Mouse (Mus musculus) regulatory T cell (primary cell): ENCODE measurements around the gene Hist1h2ak.

Experiments used
- in situ Hi-C: fragments of 300-600 bp; cut with MboI, MseI; formaldehyde crosslinking; loops from one replicate; pipeline ENCODE4 v1.15.1; 2025; ENCODE audit warnings: high pct_unique_total_duplicates

The Hist1h2ak gene

DNA sequence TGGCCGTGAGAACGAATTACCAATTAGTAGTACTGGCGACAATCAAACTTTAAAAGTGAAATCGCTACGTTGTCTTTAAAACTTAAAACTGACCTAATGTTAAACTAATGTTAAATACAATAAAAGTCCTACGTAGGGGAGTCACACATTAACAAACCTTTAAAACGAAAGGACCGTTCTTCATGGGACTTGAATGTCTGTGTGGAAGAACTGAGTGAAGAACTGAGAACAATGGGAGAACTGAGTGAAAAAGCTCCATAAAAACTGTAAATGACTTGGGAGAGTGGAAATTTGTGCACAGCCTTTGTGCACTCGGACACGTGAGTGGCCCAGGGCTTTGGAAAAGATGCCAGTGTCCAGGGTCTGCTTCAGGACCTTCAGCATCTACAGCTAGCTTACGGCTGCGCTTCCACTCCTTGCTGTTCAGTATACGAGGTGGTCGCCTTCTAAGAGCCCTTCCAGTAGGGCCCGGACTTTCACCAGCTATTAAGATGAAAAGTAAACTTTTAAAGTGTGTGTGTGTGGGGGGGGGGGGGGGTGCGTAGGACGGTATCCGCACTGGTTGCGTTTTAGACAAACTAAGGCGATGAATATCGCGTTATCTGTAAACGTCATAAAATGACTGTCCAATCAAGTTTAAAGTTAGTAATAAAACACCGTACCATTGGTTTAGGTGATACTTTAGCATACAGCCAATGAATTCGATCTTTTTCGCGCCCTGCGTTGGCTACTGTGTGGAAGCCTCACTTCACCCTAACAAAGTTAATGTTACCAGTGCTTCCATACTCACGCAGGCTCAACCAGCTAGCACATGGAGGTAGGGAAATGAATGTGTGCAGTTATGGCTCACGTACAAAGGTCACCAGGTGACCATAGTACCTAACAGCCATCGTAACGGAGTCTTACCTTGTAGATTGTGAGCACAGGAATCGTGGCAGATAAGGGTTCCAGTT is 25.5 kb upstream of the Hist1h2ak start:
- in situ Hi-C loops, result loop anchor here (25.0 kb wide), 1 partner anchor 1958 kb away; the partner anchor contains the start of genes Hist1h1c, Hist1h2bb and Hist1h3c

DNA sequence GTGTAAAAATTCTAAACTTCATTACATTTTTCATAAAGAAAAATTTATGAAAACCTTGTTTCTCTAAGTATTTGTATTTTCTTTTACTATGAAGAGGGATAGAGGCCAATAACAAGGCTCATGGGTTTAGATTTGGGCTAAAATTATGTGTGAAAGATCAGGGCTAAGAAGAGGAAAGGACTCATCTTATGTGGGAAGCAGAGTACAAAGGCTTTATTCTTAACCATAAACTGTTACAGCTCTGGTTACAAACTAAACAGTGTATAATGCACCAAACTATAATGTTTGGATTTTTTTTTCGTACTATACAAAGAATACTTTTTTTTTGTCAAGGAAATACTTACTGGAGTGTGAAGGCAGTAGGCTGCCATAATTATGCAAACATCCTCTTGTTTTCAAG is 2.1 kb upstream of the Hist1h2ak start:
- in situ Hi-C loops, result no loop called here

DNA sequence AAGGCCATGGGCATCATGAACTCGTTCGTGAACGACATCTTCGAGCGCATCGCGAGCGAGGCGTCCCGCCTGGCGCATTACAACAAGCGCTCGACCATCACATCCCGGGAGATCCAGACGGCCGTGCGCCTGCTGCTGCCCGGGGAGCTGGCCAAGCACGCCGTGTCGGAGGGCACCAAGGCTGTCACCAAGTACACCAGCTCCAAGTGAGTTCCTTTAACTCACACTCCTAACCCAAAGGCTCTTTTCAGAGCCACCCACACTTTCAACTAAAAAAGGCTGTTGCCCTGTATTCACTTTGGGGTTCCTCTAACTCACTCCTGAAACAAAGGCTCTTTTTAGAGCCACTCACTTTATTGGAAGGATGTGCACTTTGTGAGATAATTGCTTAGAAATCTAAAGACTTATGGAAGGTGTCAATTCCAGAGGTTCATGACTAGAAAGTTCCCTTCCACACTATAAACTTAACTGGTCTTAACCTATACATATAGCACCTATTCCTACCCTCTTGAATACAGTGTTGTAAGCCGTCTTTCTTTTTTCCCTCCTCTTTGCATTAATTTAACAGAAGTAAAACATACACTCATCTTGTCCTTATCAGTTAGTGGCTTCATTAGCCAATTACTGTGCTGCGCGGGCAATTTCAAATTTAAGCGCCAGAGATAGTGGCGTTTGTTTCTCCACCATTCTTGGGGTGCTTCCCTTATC is 821 bp upstream of the Hist1h2ak start:
- in situ Hi-C loops, result loop anchor here (5.0 kb wide), 1 partner anchor 37 kb away; the partner anchor contains the start of genes Hist1h2ai, Hist1h2bl and Hist1h3h

DNA sequence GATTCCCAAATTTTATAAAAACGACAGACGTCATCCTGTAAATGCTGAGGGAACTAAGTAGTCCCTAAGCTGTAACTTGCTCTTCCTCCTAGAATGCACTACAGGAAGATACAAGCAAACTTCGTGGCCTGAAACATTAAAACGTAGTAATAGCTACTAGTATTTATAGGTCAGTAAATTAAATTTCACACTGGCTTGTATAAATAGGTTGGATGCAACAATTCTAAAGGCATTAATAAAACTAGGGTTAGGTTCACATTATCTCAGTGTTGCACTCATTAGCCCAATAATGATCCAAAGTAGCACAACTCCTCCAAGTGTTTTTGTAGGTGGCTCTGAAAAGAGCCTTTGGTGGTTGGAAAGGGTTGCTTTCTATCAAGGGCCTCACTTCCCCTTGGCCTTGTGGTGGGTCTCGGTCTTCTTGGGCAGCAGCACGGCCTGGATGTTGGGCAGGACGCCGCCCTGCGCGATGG is 540 bp downstream of the Hist1h2ak start:
- in situ Hi-C loops, result loop anchor here (5.0 kb wide), 1 partner anchor 36 kb away; the partner anchor contains the start of genes Hist1h2ai, Hist1h2bl and Hist1h3h

DNA sequence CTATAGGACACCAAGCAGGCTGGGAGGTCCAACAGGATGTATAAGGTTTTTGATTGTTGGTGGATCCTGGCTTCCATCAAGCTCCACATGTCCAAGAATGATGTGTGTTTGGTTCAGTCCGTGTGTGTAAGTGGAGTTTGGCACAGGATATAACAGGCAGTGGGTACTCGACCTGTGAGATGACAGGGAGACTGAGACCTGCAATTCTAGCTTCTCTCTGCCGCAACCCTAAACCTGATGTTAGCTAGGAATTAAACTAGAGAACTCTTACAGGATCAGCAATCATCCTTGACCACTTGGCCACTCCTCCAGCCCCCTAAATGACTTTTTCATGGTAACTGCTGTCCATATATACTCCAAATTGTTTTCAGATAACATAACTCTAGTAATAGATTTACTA is 1.3 kb downstream of the Hist1h2ak start:
- in situ Hi-C loops, result loop anchor here (5.0 kb wide), 1 partner anchor 35 kb away; the partner anchor contains the start of genes Hist1h2ai, Hist1h2bl and Hist1h3h

DNA sequence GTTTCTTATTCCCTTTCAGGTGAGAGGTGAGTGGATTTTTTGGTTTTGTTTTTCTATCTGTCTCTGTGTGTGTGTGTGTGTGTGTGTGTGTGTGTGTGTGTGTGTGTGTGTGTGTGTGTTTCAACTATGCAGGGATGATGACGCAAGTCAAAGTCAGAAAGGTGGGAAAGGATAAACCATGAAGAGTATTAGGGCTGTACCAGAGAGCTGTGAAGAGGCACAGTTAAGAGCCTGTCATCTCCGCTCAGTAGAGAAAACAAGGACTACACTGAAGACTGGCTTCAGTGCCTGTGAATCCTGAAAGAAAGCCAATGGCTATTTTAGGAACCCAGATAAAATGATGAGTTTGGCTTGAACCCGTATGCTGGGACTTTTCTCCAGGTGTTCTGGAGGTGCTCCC is 1.8 kb downstream of the Hist1h2ak start:
- in situ Hi-C loops, result loop anchor here (5.0 kb wide), 1 partner anchor 35 kb away; the partner anchor contains the start of genes Hist1h2ai, Hist1h2bl and Hist1h3h

DNA sequence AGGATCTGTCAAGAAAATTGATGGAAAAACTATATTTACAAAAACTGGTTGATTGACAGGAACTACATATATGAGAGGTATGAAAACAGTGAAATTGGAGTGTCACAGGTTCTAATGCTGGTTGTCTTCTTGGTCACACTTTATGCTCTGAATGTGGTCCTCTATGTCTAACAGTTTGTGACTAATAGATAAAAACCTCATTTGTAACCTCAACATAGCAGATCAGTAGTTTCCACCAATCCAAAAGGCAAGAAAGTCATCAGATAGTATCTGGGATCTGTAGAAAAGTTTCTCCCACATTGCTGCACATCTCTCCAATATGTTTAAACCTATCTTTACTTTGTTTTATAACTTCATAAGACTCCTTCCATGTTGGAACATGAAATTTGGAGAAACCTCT is 2.2 kb downstream of the Hist1h2ak start:
- in situ Hi-C loops, result loop anchor here (5.0 kb wide), 1 partner anchor 34 kb away; the partner anchor contains the start of genes Hist1h2ai, Hist1h2bl and Hist1h3h

DNA sequence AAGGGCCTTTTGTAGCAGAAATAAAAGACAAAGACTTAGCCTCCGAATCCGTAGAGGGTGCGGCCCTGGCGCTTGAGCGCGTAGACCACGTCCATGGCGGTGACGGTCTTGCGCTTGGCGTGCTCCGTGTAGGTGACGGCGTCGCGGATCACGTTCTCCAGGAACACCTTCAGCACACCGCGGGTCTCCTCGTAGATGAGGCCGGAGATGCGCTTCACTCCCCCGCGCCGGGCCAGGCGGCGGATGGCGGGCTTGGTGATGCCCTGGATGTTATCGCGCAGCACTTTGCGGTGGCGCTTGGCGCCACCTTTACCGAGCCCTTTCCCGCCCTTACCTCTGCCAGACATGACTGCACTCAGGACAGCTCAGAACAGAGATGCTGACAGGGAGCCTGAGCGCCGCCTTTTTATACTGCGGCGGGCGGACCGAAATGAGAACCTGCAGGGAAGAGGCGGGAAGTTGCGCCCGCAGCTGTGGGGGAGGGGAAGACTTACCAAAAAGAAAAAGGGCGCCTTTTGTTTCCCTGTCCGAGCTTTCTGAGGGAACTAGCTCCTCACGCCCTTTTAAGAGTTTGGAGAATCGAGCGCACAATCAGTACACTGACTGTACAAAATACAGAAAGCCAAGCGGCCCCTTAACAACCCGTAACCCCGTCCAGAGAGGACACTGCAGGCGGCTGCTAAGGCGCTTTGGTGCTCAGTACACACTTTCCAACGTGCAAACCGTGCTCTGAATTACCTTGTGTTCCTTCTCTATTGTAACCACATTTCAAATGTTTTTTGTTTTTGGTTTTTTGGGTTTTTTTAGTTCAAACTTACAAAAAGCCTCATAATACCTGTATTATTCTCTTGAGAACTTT is 3.2 kb downstream of the Hist1h2ak start, which contains the start of gene Hist1h4k:
Gene Hist1h4k (minus strand): TSS at position 347 of the 859 bp plus-strand sequence.
- in situ Hi-C loops, result loop anchor here (5.0 kb wide), 1 partner anchor 33 kb away; the partner anchor contains the start of genes Hist1h2ai, Hist1h2bl and Hist1h3h

DNA sequence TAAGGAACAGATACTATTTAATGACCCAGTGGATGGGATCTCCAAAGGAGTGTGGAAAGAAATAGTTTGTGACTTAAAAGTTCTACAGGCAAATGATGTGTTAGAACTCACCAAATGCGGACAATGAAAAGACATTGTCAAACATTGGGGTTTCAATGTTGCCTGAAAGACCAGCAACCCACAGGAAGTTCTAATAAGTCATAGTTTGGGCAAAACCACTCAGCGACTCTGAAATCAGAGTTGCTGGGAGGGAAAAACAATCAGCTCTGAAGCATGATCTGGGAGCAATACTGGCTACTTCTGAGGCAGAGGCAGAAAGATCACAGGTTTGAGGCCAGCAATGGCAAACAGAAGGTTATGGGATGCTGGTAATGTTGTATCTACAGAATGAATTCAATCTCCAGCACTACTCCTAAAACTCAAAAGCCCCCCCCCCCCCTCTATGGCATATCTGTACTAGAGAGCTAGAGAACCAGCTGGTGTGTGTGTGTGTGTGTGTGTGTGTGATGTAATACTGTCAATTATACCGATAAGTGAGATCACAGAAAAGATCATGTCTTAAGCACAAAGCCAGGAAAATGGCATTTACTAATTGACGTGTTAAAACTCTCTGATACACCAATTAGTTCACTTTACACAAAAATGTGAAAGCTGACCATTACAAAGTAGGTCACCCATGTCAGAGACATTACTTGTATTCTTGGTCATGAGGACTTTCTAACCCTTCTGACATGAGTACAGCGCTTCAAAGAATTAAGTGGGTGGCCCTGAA is 4.1 kb downstream of the Hist1h2ak start:
- in situ Hi-C loops, result loop anchor here (5.0 kb wide), 1 partner anchor 32 kb away; the partner anchor contains the start of genes Hist1h2ai, Hist1h2bl and Hist1h3h

DNA sequence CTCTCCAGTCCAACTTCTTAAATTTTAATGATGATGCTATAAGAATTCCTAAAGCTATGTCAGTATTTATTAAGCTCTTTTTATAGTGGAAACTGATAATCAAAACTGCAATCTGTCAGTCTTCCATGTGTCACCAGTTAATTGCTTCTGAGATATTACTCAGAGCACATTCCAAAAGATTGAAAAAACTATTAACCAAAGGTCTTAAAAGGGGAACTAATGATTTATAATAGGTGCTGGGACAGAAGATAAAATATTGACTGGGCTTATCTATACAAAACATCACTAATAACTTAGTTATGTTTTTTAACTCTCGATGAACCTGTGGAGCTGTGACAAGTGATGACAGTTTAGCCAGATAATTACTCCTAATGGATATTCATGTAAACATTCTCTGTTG is 8.6 kb downstream of the Hist1h2ak start:
- in situ Hi-C loops, result no loop called here

DNA sequence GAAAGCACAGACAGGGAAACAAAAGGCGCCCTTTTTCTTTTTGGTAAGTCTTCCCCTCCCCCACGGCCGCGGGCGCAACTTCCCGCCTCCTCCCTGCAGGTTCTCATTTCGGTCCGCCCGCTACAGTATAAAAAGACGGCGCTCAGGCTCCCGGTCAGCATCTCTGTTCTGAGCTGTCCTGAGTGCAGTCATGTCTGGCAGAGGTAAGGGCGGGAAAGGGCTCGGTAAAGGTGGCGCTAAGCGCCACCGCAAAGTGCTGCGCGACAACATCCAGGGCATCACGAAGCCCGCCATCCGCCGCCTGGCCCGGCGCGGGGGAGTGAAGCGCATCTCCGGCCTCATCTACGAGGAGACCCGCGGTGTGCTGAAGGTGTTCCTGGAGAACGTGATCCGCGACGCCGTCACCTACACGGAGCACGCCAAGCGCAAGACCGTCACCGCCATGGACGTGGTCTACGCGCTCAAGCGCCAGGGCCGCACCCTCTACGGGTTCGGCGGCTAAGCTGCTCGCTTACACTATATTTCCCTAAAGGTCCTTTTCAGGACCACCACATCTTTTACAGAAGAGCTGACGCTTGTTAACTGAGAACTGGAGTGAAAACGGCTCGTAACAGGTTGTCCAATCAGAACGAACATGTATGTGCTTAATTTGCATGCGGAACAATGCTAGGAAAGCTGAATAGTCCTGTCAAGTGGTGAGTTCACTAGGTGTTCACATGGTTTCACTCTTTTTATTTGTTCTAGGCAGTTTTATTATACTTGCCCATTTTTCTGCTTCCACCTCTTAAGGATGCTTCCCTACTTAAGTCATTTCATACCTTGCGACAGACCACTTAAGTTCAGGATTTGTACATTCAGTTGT is 18.5 kb downstream of the Hist1h2ak start, which contains the start of gene Hist1h4j:
Gene Hist1h4j (plus strand): TSS at position 159 of the 862 bp plus-strand sequence.
- in situ Hi-C loops, result loop anchor here (5.0 kb wide), 1 partner anchor 57 kb away; no protein-coding TSS in a partner anchor

DNA sequence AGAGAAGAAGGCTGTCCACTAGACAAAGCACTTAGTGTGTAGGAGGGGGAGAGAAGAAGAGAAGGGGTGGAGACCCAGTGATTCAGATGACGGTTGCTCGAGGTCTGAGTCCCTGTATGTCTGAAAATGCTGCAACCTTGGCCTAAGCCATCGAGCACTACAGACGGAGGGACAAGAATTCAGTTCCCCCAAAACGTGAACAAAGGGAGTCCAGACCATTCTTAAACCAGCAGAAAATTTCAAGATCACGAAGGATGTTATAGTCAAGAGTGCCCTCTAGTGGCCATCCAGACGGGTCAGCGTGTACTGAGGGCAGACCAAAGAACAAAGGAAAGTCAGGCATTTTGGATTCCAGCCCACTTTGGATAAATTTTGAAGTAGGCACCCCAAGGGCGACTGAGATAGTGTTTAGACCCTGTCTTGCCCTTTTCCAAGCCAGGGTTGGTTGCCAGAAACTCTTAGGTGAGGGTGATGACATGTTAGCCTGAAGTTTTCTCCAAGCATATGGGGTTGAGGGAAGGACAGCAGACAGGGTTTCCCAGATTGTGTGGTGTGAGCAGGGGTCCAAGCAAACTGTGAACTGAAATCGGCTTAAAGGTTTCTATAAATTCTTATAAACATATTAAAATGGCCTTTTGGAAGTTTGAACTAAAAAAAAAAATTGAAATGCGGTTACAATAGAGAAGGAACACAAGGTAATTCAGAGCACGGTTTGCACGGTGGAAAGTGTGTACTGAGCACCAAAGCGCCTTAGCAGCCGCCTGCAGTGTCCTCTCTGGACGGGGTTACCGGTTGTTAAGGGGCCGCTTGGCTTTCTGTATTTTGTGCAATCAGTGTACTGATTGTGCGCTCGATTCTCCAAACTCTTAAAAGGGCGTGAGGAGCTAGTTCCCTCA is 19.4 kb downstream of the Hist1h2ak start:
- in situ Hi-C loops, result no loop called here

DNA sequence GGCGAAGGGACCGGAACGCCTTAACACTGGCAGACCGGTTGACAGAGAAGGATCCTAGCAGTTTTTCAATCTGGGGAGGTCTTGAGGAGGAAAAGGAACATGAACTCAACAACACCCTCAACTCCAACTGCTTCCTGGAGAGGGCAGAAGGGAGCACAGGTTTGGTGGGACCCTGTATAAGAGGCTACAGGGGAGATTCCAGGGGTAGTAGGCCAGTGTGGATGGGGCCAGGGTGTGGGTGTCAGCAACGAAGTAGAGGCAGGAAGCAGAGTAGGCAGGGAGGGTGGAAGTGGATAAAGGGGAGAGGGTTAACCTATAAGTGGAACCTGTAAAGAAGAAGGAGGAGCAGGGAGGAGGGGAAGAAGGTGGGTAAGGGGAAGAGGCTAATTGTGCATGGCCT is 20.2 kb downstream of the Hist1h2ak start:
- in situ Hi-C loops, result no loop called here

DNA sequence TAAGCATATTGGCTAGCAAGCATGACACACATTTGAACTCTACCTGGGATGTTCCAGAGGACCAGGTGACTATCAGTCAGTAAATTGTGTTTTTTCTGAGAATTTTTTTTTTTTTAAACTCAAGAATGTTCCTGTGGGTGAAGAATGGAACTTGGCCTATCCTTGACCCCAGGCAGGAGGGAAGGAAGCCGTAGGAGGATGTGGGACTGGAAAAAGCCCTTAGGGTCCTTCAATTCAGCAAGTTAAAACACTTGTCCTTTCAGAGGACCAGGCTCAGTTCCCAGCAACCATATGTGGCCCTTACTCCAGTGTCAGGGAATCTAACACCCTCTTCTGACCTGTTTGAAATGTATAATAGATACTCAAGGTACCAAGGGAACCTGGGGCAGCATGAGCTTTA is 24.1 kb downstream of the Hist1h2ak start:
- in situ Hi-C loops, result no loop called here

DNA sequence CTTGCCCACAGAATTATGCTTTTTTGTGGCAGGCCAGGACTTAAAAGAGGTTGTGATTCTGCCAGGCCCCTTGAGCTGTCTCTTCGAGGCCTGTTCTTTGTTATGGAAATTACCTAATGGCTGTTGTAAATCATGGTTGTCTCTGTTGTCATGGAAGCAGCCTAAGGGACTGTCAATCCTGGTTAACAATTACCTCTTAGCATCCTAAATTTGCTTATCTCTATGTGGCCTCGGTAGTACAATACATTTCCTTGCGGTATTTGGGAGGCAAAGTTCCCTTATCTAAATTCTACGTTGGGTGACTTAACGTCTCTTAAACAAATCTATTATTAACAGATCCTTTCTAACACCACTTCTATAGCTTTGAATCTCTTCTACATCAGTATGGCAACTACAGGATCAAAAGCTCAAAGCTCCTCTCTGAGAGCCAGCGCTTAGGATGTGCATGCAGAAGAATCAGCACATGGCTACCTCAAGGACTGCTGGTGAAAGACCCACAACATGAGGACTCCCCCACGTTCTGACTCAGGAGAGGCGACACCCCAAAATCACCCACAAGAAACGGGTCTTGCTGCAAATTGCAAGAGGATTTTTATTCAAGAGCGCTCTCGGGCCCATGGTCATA is 25.6 kb downstream of the Hist1h2ak start:
- in situ Hi-C loops, result no loop called here

DNA sequence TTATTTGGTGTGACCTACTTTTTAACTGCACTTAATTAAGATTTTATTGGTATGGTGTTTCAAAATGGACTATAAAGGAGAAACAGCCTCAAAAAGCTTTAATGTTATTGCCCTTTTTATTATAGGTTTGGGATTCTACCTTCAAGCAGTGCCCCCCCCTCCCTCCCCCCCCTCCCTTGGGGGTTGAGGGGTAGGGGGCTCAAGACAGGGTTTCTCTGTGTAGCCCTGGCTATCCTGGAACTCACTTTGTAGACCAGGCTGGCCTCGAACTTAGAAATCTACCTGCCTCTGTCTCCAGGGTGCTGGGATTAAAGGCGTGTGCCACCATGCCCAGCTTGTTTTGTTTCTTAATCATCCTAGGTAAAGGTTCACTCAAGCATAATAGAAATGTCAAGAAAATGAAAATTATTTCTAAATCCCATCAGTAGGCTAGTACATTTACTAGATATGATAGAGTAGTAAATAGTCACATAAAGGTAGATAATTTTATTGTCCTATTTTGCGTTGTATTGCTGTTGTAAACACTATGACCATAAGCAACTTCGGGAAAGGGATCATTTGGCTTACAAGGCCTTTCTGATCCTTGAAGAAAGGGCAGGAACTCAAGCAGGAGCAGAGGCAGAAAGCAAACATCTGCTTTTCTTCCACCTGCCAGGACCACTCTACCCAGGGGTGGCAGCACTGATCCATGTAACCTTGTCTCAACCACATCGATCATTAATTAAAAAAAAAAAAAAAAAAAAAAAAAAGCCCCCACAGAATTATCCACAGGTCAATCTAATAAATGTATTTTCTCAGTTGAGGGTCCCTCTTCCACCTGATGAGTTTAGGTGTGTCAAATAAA is 30.4 kb downstream of the Hist1h2ak start:
- in situ Hi-C loops, result loop anchor here (5.0 kb wide), 2 partner anchors 314 to 1849 kb away; partner anchors contain the start of genes Hist1h2ad, Hist1h2ae, Hist1h2ah and Hist1h2bf
